18 mouse cellular contexts compared by ENCODE assay signal in the genomic region with DNA sequence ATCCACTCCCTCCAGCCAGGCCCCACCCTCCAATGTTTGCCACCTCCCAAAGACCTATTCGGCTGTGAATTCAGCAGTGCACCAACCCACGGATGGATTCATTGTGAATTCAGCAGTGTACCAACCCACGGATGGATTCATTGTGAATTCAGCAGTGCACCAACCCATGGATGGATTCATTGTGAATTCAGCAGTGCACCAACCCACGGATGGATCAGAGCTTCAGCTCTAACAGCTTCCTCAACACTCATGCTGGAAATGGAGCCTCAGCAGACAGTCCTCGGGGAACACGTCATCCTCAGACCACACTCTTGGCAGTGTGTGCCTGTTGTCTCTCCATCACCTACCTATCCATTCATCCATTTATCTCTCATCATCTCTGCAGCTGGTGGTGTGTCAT.
DNase-seq lines count a peak whose midpoint lies in the region.
"Had no signal": no experiment of that assay in that cellular context is flagged by ENCODE, and none has a peak within 500 bp of the region (broad histone marks: within the 10 kb centered on the region; RNA-seq: fewer than 3 reads in every experiment).

No protein-coding gene starts in this region.

- DNase-seq in left cerebral cortex, adult 18-20 months (ENCODE audit: low spot score in 2 of 2): peak; percentile 28 to 39
- DNase-seq in left cerebral cortex, postnatal 4 days: no peak
- DNase-seq in brain, adult 2 months (ENCODE audit: low read depth, low spot score): peak; percentile 87
- peak; percentile 13 to 14 for DNase-seq in frontal cortex, postnatal 14 days (ENCODE audit: low spot score in 2 of 2)
- peak; percentile 20 to 82 for DNase-seq in left cerebral cortex, postnatal 25 days (ENCODE audit: low spot score in 2 of 2)
- DNase-seq in neural tube, embryonic 10.5 days (ENCODE audit: extremely low spot score, low spot score): no peak
- DNase-seq in thymus, postnatal 0 days (ENCODE audit: low spot score): no peak
- DNase-seq in lung, postnatal 14 days: no peak
- DNase-seq: adrenal gland, postnatal 25 days; cerebellum, adult 18-20 months; cerebellum, postnatal 10 days; gastrocnemius, postnatal 14 days; heart, postnatal 4 days; kidney, adult 9 months; kidney, postnatal 10 days; liver, embryonic 13.5 days; lung, adult 18-20 months; thymus, postnatal 25 days had no signal

- intact Hi-C loops in left cerebral cortex, postnatal 4 days (cut with DNase I): no loop called here
- intact Hi-C loops in left cerebral cortex, postnatal 25 days (cut with DNase I): no loop called here

Comparison
In these comparisons a context has a peak if more than half of its experiments do, and no peak if none do; other contexts are left out.
1. DNase-seq: peak in left cerebral cortex, adult 18-20 months (2 of 2), brain, adult 2 months (single experiment), frontal cortex, postnatal 14 days (2 of 2) and left cerebral cortex, postnatal 25 days (2 of 2); none in left cerebral cortex, postnatal 4 days (single experiment), neural tube, embryonic 10.5 days (single experiment), thymus, postnatal 0 days (single experiment) and lung, postnatal 14 days (single experiment).